Mouse (Mus musculus): ENCODE results near the gene Plxna2. TPM values are rescaled to one million over a fixed set of nuclear protein-coding genes. Genes with fewer than 3 reads are reported as not detected.

The Plxna2 gene
- polyA plus RNA-seq (2012; rRNA removed): 1.2 and 1.3 TPM in 2 replicates

GRCm38 (mm10) chr1:194617918-194618317, at the start of gene Plxna2:
Gene Plxna2 (plus strand): TSS chr1:194618218.

All from liver, embryonic 14 days (tissue).